Mouse (Mus musculus) olfactory bulb, adult 2 months (tissue): Measurements from ENCODE around the gene Phex.

ENCODE experiments used
- CTCF ChIP-seq: fragments of 200-500 bp; IDR thresholded peaks from 2 replicates; pipeline ENCODE4 v1.5.1; 2012; ENCODE audit warnings: low read depth, mild to moderate bottlenecking, low read length, moderate library complexity; ENCODE audit not compliant: insufficient read depth
- POLR2A ChIP-seq: fragments of 200-500 bp; IDR thresholded peaks from 2 replicates; pipeline ENCODE4 v1.6.1; 2012; ENCODE audit warnings: mild to moderate bottlenecking, low read depth, low read length, moderate library complexity; ENCODE audit not compliant: insufficient read depth

GRCm38 (mm10) chrX:157273291-157273690, 141.8 kb downstream of the Phex start:
- TF ChIP-seq CTCF: no peak
- TF ChIP-seq POLR2A: no peak
